Mouse (Mus musculus) G1E (cell line): ENCODE results near the gene Il12a.

Source experiments
- CTCF ChIP-seq: IDR thresholded peaks from 2 replicates; pipeline ENCODE4 v1.5.1; 2012; ENCODE audit warnings: low read depth, low read length, inconsistent platforms, mixed read lengths
- GATA1 ChIP-seq: IDR thresholded peaks from 2 replicates; pipeline ENCODE4 v1.6.1; 2012; ENCODE audit warnings: borderline replicate concordance, low read length, inconsistent platforms, mixed read lengths
- POLR2AphosphoS5 ChIP-seq: IDR thresholded peaks from 2 replicates; pipeline ENCODE4 v1.6.1; 2012; ENCODE audit warnings: low read depth, low read length, inconsistent platforms; ENCODE audit not compliant: insufficient replicate concordance

GRCm38 (mm10) chr3:68667852-68668251 lies 22.6 kb upstream of the Il12a start:
- TF ChIP-seq CTCF (no peak), GATA1 (no peak), POLR2AphosphoS5 (no peak)
